Mouse (Mus musculus): Measurements from ENCODE around the gene Gm17402.

DNA sequence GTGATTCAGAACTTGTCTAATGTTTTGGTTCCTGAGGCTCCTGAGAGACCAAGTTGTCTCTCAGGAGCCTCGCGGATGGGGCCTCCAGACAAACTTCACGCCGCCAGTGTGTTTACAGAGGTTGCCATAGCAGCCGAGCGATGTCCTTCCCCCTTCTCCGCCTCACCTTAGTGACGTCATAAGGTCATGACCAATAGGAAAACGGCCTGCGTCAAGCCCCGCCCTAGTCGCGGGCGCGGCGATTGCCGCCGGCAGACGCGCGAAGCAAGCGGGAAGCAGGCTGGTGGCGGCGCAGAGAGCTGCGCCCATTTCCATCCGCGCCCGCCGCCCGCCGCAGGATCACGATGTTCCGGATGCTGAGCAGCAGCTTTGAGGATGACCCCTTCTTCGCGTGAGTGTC, 1.1 kb downstream of the Gm17402 start, which contains the start of gene Mlf1:
- TF ChIP-seq POLR2A (IDR thresholded peaks at IDR 0.05; ENCODE audit: extremely low read depth, insufficient read depth, low read length) (no peak), CTCF (IDR thresholded peaks at IDR 0.05; ENCODE audit: extremely low read depth, insufficient read depth, low read length) (no peak)
